Mouse (Mus musculus) heart, adult 18-20 months (tissue): ENCODE results near the gene Mbl2. TPM values are rescaled to one million over a fixed set of nuclear protein-coding genes. Genes with fewer than 3 reads are reported as not detected.
"Not testable (repeated sequence)": the region's sequence is repeated elsewhere in the genome, so short reads cannot be mapped to it uniquely, and the experiment has no call there.

Experiments used
- DNase-seq, 2 experiments: peaks; one replicate each; pipeline ENCODE4 v3.0.0; 2021 to 2022; ENCODE audit warnings: mixed read lengths in 1 of 2
- long read RNA-seq, 2 experiments: library from polyadenylated mRNA; stranded (forward); transcript quantifications; one replicate each; pipeline ENCODE4 v2.0.0; 2021
- total RNA-seq, 2 experiments: library from RNA; stranded (reverse); gene quantifications; 2 replicates each; pipeline ENCODE4 v1.2.3; 2021

Mbl2 gene
- total RNA-seq: not detected
- long read RNA-seq, experiment 1: 0 reads
- long read RNA-seq, experiment 2: 0 reads

DNA sequence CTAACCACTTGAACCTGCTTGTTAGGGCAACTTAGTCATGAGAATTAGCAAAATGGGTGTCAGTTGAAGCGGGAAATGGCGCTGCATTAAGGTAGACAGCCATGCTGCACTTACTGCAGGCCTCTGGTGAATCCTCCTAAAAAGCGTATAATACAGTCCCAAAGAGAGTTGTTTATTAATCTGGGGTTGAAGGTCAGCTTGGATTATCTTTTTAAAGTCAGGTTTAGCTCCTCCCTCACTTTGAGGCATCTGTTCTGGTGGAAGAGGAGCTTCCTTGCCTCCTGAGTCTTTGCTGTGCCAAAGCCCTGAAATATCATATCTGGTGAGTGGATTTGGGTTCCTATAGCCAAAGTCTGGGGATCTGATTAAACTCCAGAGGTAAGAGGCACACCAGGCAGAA, at the start of gene Mbl2:
Gene Mbl2, plus strand, starts transcription at position 252 of the 400 bp plus-strand sequence.
- DNase-seq: no peak

DNA sequence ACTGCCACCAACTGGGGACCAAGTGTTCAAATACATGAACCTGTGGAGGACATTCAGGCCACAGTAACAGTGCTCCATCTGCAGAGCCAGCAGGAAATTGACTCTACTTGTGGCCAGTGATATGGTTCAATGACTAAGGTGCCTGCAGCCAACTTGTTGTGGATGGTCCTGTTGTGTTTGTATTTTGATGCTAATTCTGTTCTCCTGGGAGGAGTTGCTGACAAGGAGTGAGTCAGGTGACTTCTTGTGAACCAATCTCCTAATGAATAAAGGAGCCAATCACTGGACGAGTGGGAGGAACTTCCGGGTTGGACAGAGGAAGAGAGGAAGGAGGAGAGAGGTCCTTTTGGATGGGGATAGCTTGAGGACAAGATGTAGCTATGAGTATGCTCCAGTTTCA, 47.2 kb upstream of the Mbl2 start:
- no peak for DNase-seq

DNA sequence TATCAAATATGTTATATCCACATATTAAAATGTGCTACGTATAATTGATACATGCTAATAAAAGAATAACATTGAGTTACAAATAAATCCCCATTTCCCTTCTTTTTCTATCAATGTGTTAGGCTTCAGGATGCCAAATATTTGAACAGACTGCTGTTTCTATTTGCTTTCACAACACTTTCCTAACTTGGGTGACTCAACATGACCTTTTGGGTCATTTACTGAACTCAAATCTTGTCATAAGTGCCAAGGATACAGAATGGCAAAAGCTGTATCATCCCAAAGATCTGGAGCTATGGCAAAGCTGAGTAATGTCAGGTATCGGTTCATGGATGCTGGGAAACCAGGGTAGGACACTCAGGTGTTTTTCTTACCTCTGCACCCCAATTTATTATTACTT, 45.5 kb upstream of the Mbl2 start:
- no peak for DNase-seq

DNA sequence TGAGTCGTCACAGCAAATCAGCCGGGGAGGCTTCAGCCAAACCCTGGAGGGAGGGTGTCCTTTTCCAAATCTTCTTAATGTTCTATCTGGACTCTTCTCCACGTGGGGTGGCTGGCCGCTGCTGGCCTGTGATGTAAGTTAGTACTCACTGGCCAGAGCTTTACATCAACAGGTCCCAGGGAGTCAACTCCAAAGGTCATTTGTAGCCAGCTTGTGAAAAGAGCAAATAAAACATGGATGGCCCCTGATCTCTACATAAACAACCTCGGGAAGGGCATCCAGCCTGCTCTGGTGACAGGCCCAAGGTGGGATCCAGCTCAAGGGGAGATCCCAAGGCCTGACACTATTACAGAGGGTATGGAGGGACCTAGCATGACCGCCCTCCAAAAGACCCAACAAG, 37.7 kb upstream of the Mbl2 start:
- DNase-seq: no peak

DNA sequence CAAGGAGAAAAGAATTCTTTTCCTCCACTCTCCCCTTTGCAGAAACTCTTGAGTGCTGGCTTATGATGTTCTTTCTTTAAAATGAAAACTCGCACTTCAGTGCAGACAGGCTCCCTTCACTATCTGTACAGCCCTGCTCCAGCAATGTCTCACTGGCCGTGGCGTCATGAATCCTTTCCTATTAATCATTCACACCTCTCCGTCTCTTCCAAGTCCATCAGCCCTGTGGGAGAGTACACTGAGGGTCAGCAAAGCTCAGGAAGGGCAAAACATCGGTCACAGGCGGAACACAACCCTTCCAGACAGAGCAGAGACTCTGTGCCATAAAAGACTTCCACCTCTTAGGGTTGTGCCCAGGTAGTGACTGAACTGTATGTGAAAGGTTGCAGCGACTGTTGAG, 30.6 kb upstream of the Mbl2 start:
- DNase-seq: no peak

DNA sequence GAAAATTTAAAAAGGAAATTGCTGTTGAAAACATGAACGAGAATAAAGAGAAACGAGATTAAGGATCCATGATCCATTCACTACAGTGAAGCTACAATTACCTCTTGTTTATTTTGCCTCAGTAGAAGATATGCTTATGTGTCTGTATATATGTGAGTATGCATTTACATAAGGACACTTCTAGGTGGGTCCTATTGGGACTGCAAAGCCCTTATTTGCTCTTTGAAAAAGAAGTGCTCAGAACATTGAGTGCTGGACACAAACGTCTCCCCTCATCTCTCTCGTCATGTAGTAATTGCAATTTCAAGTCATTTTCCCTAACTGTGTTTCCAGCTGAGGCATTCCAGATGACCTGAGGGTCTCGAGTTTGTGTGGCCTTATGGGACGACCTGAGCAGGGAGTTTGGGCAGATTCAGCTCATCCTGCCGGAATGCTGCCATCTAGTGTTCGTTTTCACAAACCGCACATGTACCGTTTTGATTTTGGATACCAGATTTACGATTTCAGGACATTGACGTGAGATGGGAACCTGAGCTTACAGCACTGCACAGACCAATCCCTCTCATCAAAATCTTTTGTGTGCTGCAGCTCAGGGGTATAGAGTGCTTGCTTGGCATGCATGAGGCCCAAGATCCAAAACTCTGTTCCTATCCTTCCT, 27.5 kb upstream of the Mbl2 start:
- DNase-seq: peak; percentile 8 to 59

DNA sequence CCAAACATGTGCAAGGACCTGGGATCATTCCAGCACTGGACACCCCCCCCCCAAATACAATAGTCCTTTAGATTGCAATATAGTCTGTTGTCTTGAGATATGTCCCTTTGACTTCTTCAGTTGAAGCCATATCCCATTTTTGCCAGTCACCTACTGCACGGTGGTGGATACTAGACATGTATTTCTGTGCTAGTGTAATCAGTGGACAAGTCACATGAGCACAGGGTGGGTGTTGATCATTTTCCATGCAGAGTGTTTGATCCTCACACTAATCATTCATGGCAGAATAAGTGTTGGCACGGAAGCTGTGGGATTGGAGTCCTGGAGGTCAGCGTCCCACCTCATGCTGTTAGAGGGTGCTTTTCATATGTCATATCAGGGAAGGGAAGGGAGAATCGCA, 26.9 kb upstream of the Mbl2 start:
- no peak for DNase-seq

DNA sequence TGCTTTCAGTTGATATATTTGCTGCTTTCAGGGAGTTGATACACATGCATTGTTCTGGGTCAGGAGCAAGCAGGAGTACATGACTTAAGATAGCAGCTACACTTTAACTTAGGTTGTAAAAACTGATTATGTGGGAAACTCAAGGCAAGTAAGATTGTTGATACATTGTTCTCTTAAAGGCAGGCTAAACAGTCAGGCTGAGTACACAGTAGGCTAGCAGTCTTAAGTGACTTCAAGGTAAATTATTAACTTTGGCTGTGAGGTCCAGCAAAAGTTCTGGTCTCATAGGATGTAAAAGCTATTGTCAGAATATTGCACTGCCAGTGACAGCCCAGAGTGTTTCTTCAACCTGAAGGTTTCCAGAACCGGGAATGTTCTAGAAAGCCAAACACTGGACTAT, 25.8 kb upstream of the Mbl2 start:
- DNase-seq: no peak

DNA sequence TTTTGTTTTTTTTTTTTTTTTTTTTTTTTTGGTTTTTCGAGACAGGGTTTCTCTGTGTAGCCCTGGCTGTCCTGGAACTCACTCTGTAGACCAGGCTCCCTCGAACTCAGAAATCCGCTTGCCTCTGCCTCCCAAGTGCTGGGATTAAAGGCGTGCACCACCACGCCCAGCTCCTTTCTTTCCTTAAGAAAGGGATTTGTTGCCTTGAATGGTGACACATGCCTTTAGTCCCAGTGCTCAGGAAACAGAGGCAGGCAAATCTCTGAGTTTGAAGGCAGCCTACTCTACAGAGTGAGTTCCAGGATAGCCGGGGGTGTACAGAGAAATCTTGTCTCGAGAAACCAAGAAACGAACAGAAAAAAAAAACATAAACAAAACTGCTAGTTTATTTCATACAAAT, 23.7 kb upstream of the Mbl2 start:
- not testable (repeated sequence) for DNase-seq

DNA sequence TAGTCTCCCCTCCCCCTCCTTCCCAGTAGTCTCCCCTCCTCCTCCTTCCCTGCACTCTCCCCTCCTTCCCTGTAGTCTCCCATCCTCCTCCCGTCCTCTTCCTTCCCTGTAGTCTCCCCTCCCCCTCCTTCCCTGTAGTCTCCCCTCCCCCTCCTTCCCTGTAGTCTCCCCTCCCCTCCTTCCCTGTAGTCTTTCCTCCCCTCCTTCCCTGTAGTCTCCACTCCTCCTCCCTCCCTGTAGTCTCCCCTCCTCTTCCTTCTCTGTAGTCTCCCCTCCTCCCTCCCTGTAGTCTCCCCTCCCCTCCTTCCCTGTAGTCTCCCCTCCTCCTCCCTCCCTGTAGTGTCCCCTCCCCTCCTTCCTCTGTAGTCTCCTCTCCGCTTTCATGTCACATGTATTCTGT, 18.7 kb upstream of the Mbl2 start:
- DNase-seq: no peak

DNA sequence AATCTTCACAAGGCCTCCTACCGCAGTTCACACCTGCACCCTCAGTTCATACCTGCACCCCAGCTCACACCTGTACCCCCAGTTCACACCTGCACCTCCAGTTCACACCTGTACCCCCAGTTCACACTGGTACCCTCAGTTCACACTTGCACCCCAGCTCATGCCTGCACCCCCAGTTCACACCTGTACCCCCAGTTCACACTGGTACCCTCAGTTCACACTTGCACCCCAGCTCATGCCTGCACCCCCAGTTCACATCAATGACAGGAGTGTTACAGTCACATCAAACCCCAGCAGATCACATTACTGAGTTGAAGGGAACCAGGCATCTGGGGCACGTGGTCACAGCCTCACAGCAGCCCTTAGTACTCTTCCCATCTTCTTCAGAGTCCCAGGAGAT, 17.0 kb upstream of the Mbl2 start:
- DNase-seq: not testable (repeated sequence)

DNA sequence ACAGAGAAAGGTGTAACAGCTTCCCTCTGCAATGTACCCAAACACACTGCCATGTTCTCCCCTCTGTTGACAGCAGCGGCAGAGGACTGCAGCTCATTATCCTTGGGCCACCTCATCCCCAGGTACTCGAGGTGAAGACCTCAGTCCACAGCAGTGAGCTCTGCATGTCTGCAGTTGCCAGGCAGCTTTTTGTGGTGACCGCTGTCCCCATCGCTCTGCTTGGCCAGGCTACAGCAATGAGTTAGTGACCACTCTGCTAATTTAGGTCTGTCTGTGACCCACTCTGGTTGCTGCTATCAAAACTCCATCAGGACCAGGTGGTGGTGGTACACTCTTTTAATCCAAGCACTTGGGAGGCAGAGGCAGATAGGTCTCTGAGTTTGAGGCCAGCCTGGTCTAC, 16.6 kb upstream of the Mbl2 start:
- DNase-seq: no peak

DNA sequence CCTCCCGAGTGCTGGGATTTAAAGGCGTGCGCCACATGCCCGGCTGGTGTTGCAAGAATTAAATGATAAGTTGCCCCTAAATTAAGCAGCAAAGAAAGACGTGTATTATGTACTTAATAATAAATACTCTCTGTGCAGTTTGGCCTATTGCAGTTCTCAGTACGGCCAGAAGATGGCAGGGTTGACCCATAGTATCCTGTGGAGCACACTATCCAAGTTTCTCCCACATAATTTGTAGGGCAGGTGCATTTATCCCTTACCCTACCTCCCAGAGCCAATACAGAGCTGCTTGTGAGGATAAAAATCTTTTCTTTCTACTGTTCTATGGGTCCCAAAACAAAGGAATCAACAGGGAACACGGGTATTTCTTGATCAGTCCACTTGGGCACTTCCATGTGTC, 15.4 kb upstream of the Mbl2 start:
- peak; percentile 21 to 78 for DNase-seq

DNA sequence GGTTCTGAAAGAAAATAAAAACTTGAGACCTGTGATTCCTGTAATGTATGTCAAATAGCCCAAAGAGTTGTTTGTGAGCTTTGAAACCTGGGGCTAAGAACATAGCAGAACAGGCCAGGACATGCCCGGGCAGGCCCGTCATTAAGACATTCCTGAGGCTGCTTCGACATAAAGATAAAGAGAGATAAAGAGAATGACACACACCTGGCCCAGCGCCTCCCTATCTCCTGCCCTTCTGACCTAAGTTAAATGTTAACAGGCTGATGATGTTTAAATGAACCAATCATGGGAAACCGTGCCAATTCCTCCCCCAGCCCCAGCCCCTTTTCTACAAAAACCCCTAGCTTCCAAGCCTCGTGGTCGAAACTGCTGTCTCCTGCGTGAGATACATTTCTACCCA, 10.1 kb upstream of the Mbl2 start:
- DNase-seq: not testable (repeated sequence)

DNA sequence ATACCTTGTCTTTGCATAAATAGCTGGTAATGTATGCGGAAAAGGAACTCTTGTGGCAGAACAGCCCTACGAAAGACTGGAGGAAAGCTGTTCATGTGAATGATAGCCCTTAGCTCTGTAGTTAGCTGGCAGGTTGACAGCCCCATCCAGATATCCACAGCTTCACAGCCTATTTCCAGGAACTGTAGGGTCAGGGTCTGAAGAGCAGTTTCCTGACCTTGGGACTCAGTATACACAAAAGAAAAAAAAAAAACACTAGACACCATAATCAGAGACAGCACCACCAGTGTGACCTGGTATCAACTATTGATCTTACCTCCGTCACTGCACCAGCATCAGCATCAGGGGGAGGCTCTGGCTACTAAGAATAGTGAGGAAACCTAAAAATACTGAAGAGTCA, 3.3 kb upstream of the Mbl2 start:
- no peak for DNase-seq

DNA sequence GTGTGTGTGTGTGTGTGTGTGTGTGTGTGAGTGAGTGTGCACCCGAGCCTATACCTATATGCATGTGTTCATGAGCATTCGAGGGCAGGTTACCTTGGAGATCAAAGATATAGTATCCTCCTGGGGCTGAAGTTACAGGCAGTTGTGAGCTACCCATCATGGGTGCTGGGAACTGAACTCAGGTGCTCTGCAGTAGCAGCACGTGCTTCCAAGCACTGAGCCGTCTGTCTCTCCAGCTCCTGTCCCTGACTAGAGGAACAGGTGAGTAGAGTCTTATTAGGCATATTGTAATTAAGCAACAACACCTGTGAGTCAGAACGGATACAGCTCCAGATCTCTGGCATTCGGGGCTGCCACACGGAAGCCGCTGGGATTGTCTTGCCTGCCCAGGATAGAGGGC, 1.7 kb downstream of the Mbl2 start:
- DNase-seq: no peak

DNA sequence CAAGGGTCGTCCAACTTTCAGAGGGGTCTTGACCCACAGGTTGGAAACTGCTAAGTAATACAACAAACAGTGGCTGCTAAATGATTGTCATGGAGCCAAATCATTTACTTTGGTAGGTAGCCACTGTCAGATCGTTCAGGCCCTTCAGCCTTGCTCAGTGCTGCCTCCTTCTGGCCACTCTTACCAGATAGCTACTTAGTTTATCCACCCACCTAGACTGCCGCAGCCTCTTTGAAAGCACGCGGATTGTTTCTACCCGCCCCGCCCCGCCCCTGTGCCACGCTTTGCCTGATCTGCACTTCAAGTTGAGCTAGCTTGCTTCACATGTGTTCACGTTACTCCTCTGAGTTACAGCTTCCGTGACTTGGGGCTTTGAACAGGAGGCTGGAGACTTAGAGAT, 14.6 kb downstream of the Mbl2 start:
- DNase-seq: peak in 1 of 2 experiments; percentile 7

DNA sequence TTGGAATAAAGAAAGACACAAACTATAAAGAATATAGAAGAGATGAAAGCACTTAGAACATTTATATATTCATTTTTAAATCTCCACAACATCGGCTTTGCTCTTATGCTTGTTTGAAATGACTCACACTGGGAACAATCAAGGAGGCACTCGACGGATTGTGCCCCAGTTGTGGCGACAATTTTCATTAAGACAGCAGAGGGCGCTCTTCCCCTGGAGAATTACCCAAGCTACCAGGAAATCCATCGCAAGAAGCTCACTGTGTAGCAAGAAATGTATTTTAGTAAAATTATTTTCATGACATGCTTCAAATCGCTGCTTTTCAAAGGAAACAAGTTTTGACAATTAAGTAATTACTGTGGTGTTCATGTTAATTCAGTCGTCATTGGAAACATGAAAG, 16.1 kb downstream of the Mbl2 start:
- DNase-seq: peak; percentile 20 to 71

DNA sequence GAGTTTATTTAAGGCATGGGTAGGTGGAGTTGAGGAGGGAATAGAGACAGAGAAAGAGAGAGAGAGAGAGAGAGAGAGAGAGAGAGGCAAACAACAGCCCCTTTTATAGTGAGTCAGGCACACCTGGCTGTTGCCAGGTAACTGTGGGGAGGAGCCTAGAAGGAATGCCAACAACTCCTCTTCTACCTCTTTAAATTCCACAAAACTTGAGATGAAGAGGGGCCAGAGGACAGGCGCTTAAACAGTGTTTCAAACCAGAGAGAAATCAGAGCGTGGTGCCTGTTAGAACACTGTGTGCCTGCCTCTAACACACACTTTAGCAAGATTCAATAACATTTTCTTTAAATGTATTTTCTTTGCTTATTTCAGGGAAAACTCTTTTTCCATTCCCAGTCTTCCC, 19.5 kb downstream of the Mbl2 start:
- no peak for DNase-seq

DNA sequence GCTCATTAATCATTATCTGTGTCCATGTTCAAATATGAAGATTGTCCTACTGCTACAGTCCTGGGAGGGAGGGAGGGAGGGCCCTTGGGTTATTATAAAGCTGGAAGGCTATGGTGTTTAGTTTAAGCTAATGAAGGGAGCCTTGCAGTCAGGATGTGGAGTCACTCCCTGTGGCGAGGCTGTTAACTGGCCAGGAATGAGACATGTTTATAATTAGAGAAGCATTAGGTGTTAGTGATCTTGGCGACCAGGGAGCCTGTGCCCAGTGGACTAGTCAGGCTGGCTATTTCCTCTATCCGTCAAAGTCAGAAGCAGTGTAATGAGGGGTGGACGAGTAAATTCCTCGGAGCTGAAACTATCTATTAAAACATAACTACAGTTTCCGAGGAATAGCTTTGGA, 23.6 kb downstream of the Mbl2 start:
- no peak for DNase-seq

DNA sequence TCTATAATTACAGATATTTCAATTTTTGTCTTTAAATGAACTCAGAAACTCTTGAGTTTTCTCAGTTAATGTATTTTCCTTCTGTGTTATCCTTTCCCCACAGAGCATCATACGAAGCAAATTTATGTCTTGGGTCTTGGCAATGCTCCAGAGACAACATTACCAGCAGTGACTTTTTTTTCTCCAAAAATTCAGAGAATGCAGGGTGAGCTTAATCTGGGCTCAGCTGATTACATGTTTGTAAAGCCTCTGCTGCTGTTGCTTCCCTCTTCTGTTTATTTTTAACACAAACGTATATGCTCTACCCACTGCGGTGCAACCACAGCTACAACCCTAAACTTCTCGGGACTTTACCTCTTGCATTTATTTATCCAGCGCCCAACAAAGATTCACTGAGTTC, 48.4 kb downstream of the Mbl2 start:
- DNase-seq: no peak

DNA sequence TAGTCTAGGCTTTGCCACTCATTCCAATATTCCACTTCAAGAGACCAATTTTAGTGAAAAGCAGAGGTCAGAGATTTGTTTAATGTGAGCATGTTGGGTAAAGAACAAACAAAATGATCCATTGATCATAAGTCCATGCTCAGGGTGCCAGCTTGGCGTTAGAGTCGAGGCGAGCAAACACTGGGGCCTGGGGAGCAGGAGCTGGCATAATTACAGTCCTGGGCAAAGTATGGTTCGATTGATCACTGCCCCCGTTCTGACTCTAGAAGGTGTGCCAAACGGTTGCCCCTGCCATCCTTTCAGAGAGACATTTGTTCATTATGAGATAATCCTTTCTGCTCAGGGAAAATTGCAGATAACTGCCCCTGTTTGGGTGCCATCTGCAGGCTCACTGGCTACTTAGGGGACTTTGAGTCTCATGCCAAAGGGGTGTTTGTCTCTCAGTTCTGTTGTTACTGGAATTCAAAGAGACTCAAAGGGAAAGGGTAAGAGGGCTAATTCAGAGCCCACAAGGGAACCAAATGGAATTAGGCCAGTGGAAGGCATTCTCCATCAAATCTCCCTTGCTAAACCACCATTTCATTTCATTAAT, 55.3 kb downstream of the Mbl2 start:
- no peak for DNase-seq
